In the genomic region with DNA sequence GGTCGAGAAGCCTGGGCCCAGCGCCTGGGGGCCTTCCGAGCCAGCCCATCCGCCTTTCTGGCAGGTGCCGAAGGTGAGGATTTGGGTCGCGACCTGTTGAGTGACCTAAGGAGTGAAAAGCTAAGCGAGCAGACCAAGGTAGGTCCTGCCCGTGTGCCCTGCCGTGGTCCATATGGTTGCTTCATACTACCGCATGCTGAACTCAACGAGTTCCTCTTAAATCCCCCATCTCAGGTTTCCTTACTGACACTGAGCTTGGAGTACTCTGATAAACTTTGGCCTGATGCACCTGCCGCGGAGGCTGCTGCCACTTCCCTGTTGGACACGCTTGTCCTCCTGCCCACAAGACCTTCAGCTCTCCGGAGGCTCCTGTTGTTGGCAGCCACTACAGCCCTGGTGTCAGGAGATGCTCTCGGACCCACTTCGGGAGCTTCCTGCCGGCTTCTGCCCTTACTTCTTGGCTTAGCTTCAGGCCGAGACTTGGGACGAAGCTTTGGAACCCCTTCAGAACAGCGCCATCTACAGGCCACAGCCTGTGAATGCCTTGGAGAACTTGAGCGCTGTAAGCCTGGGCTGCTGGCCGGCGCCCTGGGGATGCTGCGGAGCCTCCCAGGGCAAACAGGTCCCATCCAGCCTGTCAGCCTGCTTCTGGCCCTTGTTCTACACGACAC, we compare ENCODE assay signal across 8 mouse cellular contexts. TPM values are rescaled to one million over a fixed set of nuclear protein-coding genes. Genes with fewer than 3 reads are reported as not detected.
DNase-seq lines count a peak whose midpoint lies in the region; ATAC-seq and TF ChIP-seq lines count a peak whose summit lies in the region.

No protein-coding gene starts in this region.

- 8% methylated on average over 27 of the region's 27 CpGs for WGBS in forebrain, embryonic 12.5 days
- WGBS in liver, embryonic 16.5 days (ENCODE audit: insufficient replicate concordance), result 5% methylated on average over 27 of the region's 27 CpGs
- 10% methylated on average over 27 of the region's 27 CpGs for WGBS in neural tube, embryonic 12.5 days
- 7% methylated on average over 27 of the region's 27 CpGs for WGBS in stomach, postnatal 0 days

- H3K4me1 ChIP-seq in ES-Bruce4 (ENCODE audit: control insufficient read depth, insufficient read depth, low read length), result no peaks in the 10 kb centered on the region
- peaks cover 20% of the 10 kb centered on the region for H3K4me1 ChIP-seq in forebrain, embryonic 12.5 days
- peaks cover 20% of the 10 kb centered on the region for H3K4me1 ChIP-seq in liver, embryonic 16.5 days (ENCODE audit: control insufficient read depth, low read depth, low read length)
- H3K4me1 ChIP-seq in neural tube, embryonic 12.5 days, result peaks cover 17% of the 10 kb centered on the region
- H3K4me1 ChIP-seq in stomach, postnatal 0 days (replicated peaks; ENCODE audit: control insufficient read depth, insufficient read depth), result peaks cover 8% of the 10 kb centered on the region; the same call in 1 of the 2 replicates

- no peaks in the 10 kb centered on the region for H3K9me3 ChIP-seq in ES-Bruce4 (replicated peaks; ENCODE audit: control insufficient read depth, insufficient read depth, low read length, poor library complexity, severe bottlenecking)
- H3K9me3 ChIP-seq in forebrain, embryonic 12.5 days, result no peaks in the 10 kb centered on the region
- H3K9me3 ChIP-seq in liver, embryonic 16.5 days (replicated peaks; ENCODE audit: control insufficient read depth, low read length), result no peaks in the 10 kb centered on the region
- no peaks in the 10 kb centered on the region for H3K9me3 ChIP-seq in neural tube, embryonic 12.5 days
- H3K9me3 ChIP-seq in stomach, postnatal 0 days (ENCODE audit: control insufficient read depth, low read length), result no peaks in the 10 kb centered on the region

- no peaks in the 10 kb centered on the region for H3K36me3 ChIP-seq in ES-Bruce4 (ENCODE audit: control insufficient read depth, insufficient read depth, low read length, poor library complexity, severe bottlenecking)
- H3K36me3 ChIP-seq in forebrain, embryonic 12.5 days (replicated peaks), result no peaks in the 10 kb centered on the region
- no peaks in the 10 kb centered on the region for H3K36me3 ChIP-seq in liver, embryonic 16.5 days (ENCODE audit: control insufficient read depth, insufficient read depth)
- no peaks in the 10 kb centered on the region; the same call in none of the 2 replicates for H3K36me3 ChIP-seq in neural tube, embryonic 12.5 days
- peaks cover 15% of the 10 kb centered on the region for H3K36me3 ChIP-seq in stomach, postnatal 0 days (ENCODE audit: control insufficient read depth, insufficient read depth, low read length)

- peak; percentile 92 for DNase-seq in c-Kit-positive CD71-positive TER-119-positive erythroid progenitor cells, embryonic 14.5 days (ENCODE audit: low spot score)
- DNase-seq in heart, postnatal 10 days, result peak; percentile 86 to 92
- peak; percentile 88 to 92 for DNase-seq in kidney, postnatal 4 days
- peak; percentile 85 for DNase-seq in stomach, postnatal 0 days (ENCODE audit: low spot score)

- TF ChIP-seq POLR2A in ES-Bruce4 (IDR thresholded peaks at IDR 0.05; ENCODE audit: insufficient read depth, low read length), result no peak

- H3K27me3 ChIP-seq in ES-Bruce4 (ENCODE audit: control insufficient read depth, insufficient read depth, low read length, poor library complexity, severe bottlenecking), result no peaks in the 10 kb centered on the region
- H3K27me3 ChIP-seq in forebrain, embryonic 12.5 days, result peaks cover 51% of the 10 kb centered on the region
- H3K27me3 ChIP-seq in liver, embryonic 16.5 days (ENCODE audit: control insufficient read depth, insufficient read depth, low read depth, low read length), result peaks cover 31% of the 10 kb centered on the region
- peaks cover 41% of the 10 kb centered on the region for H3K27me3 ChIP-seq in neural tube, embryonic 12.5 days (replicated peaks)
- H3K27me3 ChIP-seq in stomach, postnatal 0 days (ENCODE audit: control insufficient read depth, insufficient read depth, low read length), result no peaks in the 10 kb centered on the region

- no peak for TF ChIP-seq EP300 in ES-Bruce4 (IDR thresholded peaks at IDR 0.05; ENCODE audit: insufficient read depth, low read depth, low read length)
- no peak for TF ChIP-seq EP300 in stomach, postnatal 0 days (optimal IDR thresholded peaks at IDR 0.05)

- H3K27ac ChIP-seq in ES-Bruce4 (ENCODE audit: insufficient read depth, low read length), result no peak overlapping the region
- H3K27ac ChIP-seq in forebrain, embryonic 12.5 days, result 0 out of 2 replicates have a peak overlapping the region, but pooled peaks have one; percentile 85
- H3K27ac ChIP-seq in liver, embryonic 16.5 days (ENCODE audit: low read length), result peak overlapping the region; percentile 95
- H3K27ac ChIP-seq in neural tube, embryonic 12.5 days, result no peak overlapping the region
- H3K27ac ChIP-seq in stomach, postnatal 0 days (replicated peaks), result peak overlapping the region; percentile 92

- H3K4me2 ChIP-seq in forebrain, embryonic 12.5 days, result peak overlapping the region; percentile 91
- H3K4me2 ChIP-seq in liver, embryonic 16.5 days (ENCODE audit: low read depth, low read length), result peak overlapping the region; percentile 99
- H3K4me2 ChIP-seq in neural tube, embryonic 12.5 days (replicated peaks), result peak overlapping the region; percentile 93
- H3K4me2 ChIP-seq in stomach, postnatal 0 days (replicated peaks; ENCODE audit: low read depth), result peak overlapping the region; percentile 97

- ATAC-seq in forebrain, embryonic 12.5 days (ENCODE audit: low FRiP score), result no peak; the same call in 1 of the 2 replicates
- peak; percentile 28 for ATAC-seq in liver, embryonic 16.5 days (ENCODE audit: low read depth)
- peak; percentile 35 for ATAC-seq in neural tube, embryonic 12.5 days (ENCODE audit: low FRiP score, low read depth)
- peak; percentile 33 for ATAC-seq in stomach, postnatal 0 days (ENCODE audit: low FRiP score, low TSS enrichment)

- TF ChIP-seq CTCF in ES-Bruce4 (IDR thresholded peaks at IDR 0.05; ENCODE audit: low read depth, low read length), result peak; percentile 94
- peak; percentile 94 for TF ChIP-seq CTCF in stomach, postnatal 0 days (IDR thresholded peaks at IDR 0.05; ENCODE audit: low read depth)

- H3K4me3 ChIP-seq in ES-Bruce4 (ENCODE audit: low read depth, low read length), result peak overlapping the region; percentile 72
- peak overlapping the region; percentile 68 for H3K4me3 ChIP-seq in forebrain, embryonic 12.5 days (replicated peaks)
- peak overlapping the region; percentile 89 for H3K4me3 ChIP-seq in liver, embryonic 16.5 days (ENCODE audit: low read depth, low read length)
- H3K4me3 ChIP-seq in neural tube, embryonic 12.5 days, result peak overlapping the region; percentile 79
- peak overlapping the region; percentile 71 for H3K4me3 ChIP-seq in stomach, postnatal 0 days (ENCODE audit: low read depth, low read length)

- H3K9ac ChIP-seq in ES-Bruce4 (ENCODE audit: low read depth, poor library complexity, severe bottlenecking), result peak overlapping the region; percentile 61
- peak overlapping the region; percentile 76 for H3K9ac ChIP-seq in forebrain, embryonic 12.5 days
- H3K9ac ChIP-seq in liver, embryonic 16.5 days (ENCODE audit: low read depth, low read length), result peak overlapping the region; percentile 90
- peak overlapping the region; percentile 76 for H3K9ac ChIP-seq in neural tube, embryonic 12.5 days
- H3K9ac ChIP-seq in stomach, postnatal 0 days (ENCODE audit: low read length), result peak overlapping the region; percentile 71

- intact Hi-C loops in heart, postnatal 10 days (cut with DNase I), result loop anchor here (1.0 to 5.0 kb wide), 2 partner anchors 39 to 136 kb away; no protein-coding TSS in a partner anchor

RNA-seq across cellular contexts. Expression of a gene that starts 0.8 kb away (rescaled TPM):
- polyA plus RNA-seq in ES-Bruce4 (2011; ENCODE audit: insufficient read depth, insufficient read length, low read depth, missing spikeins), result 1.9 TPM in 2 replicates
- 1.6 TPM in 2 replicates for polyA plus RNA-seq in forebrain, embryonic 12.5 days (2016; fragmentation: Nextera tagmentation; extraction: Ambion mirVana)
- 1 to 10 TPM; 4.1 to 4.5 TPM for total RNA-seq in heart, postnatal 10 days (2021)
- polyA plus RNA-seq in liver, embryonic 16.5 days (2015; fragmentation: Nextera tagmentation; extraction: Ambion mirVana), result 3.5 and 4.4 TPM in 2 replicates
- polyA plus RNA-seq in neural tube, embryonic 12.5 days (2016; fragmentation: Nextera tagmentation; extraction: Ambion mirVana), result 2.5 and 2.8 TPM in 2 replicates
- polyA plus RNA-seq in stomach, postnatal 0 days (2015; fragmentation: Nextera tagmentation; extraction: Ambion mirVana), result 4.7 and 5.7 TPM in 2 replicates

RNA-seq across cellular contexts. Expression of a gene that starts 8.2 kb away (rescaled TPM):
- 0.46 and 0.52 TPM in 2 replicates for polyA plus RNA-seq in ES-Bruce4 (2011; ENCODE audit: insufficient read depth, insufficient read length, low read depth, missing spikeins)
- 0.22 and 0.27 TPM in 2 replicates for polyA plus RNA-seq in forebrain, embryonic 12.5 days (2016; fragmentation: Nextera tagmentation; extraction: Ambion mirVana)
- total RNA-seq in heart, postnatal 10 days (2021), result not detected
- polyA plus RNA-seq in liver, embryonic 16.5 days (2015; fragmentation: Nextera tagmentation; extraction: Ambion mirVana), result 0.04 and 0.31 TPM in 2 replicates
- polyA plus RNA-seq in neural tube, embryonic 12.5 days (2016; fragmentation: Nextera tagmentation; extraction: Ambion mirVana), result 0.29 and 0.32 TPM in 2 replicates
- polyA plus RNA-seq in stomach, postnatal 0 days (2015; fragmentation: Nextera tagmentation; extraction: Ambion mirVana), result 26.6 and 28.2 TPM in 2 replicates

RNA-seq across cellular contexts. Expression of a gene that starts 33.1 kb away (rescaled TPM):
- polyA plus RNA-seq in ES-Bruce4 (2011; ENCODE audit: insufficient read depth, insufficient read length, low read depth, missing spikeins), result 47.2 and 56.5 TPM in 2 replicates
- polyA plus RNA-seq in forebrain, embryonic 12.5 days (2016; fragmentation: Nextera tagmentation; extraction: Ambion mirVana), result 162 and 191 TPM in 2 replicates
- 10 to 100 TPM; 63.6 to 76.0 TPM for total RNA-seq in heart, postnatal 10 days (2021)
- polyA plus RNA-seq in liver, embryonic 16.5 days (2015; fragmentation: Nextera tagmentation; extraction: Ambion mirVana), result 92.2 and 115 TPM in 2 replicates
- 140 and 148 TPM in 2 replicates for polyA plus RNA-seq in neural tube, embryonic 12.5 days (2016; fragmentation: Nextera tagmentation; extraction: Ambion mirVana)
- polyA plus RNA-seq in stomach, postnatal 0 days (2015; fragmentation: Nextera tagmentation; extraction: Ambion mirVana), result 57.3 and 64.7 TPM in 2 replicates

RNA-seq across cellular contexts. Expression of a gene that starts 41.4 kb away (rescaled TPM):
- polyA plus RNA-seq in ES-Bruce4 (2011; ENCODE audit: insufficient read depth, insufficient read length, low read depth, missing spikeins), result 50.9 and 65.5 TPM in 2 replicates
- polyA plus RNA-seq in forebrain, embryonic 12.5 days (2016; fragmentation: Nextera tagmentation; extraction: Ambion mirVana), result 65.7 and 77.2 TPM in 2 replicates
- total RNA-seq in heart, postnatal 10 days (2021), result 10 to 100 TPM; 34.2 to 43.5 TPM
- 15.9 and 16.4 TPM in 2 replicates for polyA plus RNA-seq in liver, embryonic 16.5 days (2015; fragmentation: Nextera tagmentation; extraction: Ambion mirVana)
- 67.4 and 73.3 TPM in 2 replicates for polyA plus RNA-seq in neural tube, embryonic 12.5 days (2016; fragmentation: Nextera tagmentation; extraction: Ambion mirVana)
- polyA plus RNA-seq in stomach, postnatal 0 days (2015; fragmentation: Nextera tagmentation; extraction: Ambion mirVana), result 31.8 and 37.9 TPM in 2 replicates

RNA-seq across cellular contexts. Expression of a gene that starts 58.3 kb away (rescaled TPM):
- polyA plus RNA-seq in ES-Bruce4 (2011; ENCODE audit: insufficient read depth, insufficient read length, low read depth, missing spikeins), result 6.4 and 7.7 TPM in 2 replicates
- polyA plus RNA-seq in forebrain, embryonic 12.5 days (2016; fragmentation: Nextera tagmentation; extraction: Ambion mirVana), result 29.3 and 29.5 TPM in 2 replicates
- 1 to 10 TPM; 6.1 to 7.7 TPM for total RNA-seq in heart, postnatal 10 days (2021)
- 5.7 and 7.2 TPM in 2 replicates for polyA plus RNA-seq in liver, embryonic 16.5 days (2015; fragmentation: Nextera tagmentation; extraction: Ambion mirVana)
- polyA plus RNA-seq in neural tube, embryonic 12.5 days (2016; fragmentation: Nextera tagmentation; extraction: Ambion mirVana), result 43.1 and 47.1 TPM in 2 replicates
- 2.8 and 3.8 TPM in 2 replicates for polyA plus RNA-seq in stomach, postnatal 0 days (2015; fragmentation: Nextera tagmentation; extraction: Ambion mirVana)

Comparison
In these comparisons a context has a peak if more than half of its experiments do, and no peak if none do; other contexts are left out.
1. H3K27ac ChIP-seq: peak in forebrain, embryonic 12.5 days (single experiment), liver, embryonic 16.5 days (single experiment) and stomach, postnatal 0 days (single experiment); none in ES-Bruce4 (single experiment) and neural tube, embryonic 12.5 days (single experiment).
2. RNA of a gene that starts 8.2 kb away (polyA plus RNA-seq): 26.6 to 28.2 TPM in stomach, postnatal 0 days; 0.46 to 0.52 TPM in ES-Bruce4, 0.29 to 0.32 TPM in neural tube, embryonic 12.5 days, 0.04 to 0.31 TPM in liver, embryonic 16.5 days and 0.22 to 0.27 TPM in forebrain, embryonic 12.5 days; every median in the first group is over 10 times any median in the second.
3. Peak in every context shown above with its lines, with median percentiles within 50 percentile points of each other: H3K4me3 ChIP-seq, H3K9ac ChIP-seq, DNase-seq and H3K4me2 ChIP-seq.